Mouse (Mus musculus) MEL (cell line): ENCODE data around the gene Gtf2h5. TPM values are rescaled to one million over a fixed set of nuclear protein-coding genes. Genes with fewer than 3 reads are reported as not detected.

ENCODE experiments used
- DNase-seq: peaks from one replicate; pipeline ENCODE4 v3.0.0; 2011; ENCODE audit warnings: low read depth, low spot score
- H3K27ac ChIP-seq: 2 replicates; pipeline ENCODE4 v1.5.1; 2012; ENCODE audit warnings: low read depth, mild to moderate bottlenecking, control low read depth, low read length, moderate library complexity; ENCODE audit not compliant: control insufficient read depth
- H3K27me3 ChIP-seq, 2 experiments: fragments of 150-350 bp in 1 of 2; sonication (generic) in 1 of 2; 2 replicates each; pipeline ENCODE4 v1.6.1; 2012; ENCODE audit warnings: low read length in 2 of 2, mild to moderate bottlenecking in 2 of 2, improper control_type of control experiment in 1 of 2, moderate library complexity in 1 of 2; ENCODE audit not compliant: insufficient read depth in 2 of 2, control insufficient read depth in 1 of 2
- H3K36me3 ChIP-seq, 2 experiments: 2 replicates each; pipeline ENCODE4 v1.6.1; 2012 to 2014; ENCODE audit warnings: low read length in 2 of 2, improper control_type of control experiment in 1 of 2, inconsistent platforms in 1 of 2, mild to moderate bottlenecking in 1 of 2; ENCODE audit not compliant: insufficient read depth in 2 of 2, control insufficient read depth in 1 of 2
- H3K4me1 ChIP-seq, 2 experiments: fragments of 150-350 bp in 1 of 2; sonication (generic) in 1 of 2; 2 replicates each; pipeline ENCODE4 v1.6.1; 2012; ENCODE audit warnings: low read length in 2 of 2, improper control_type of control experiment in 1 of 2, mild to moderate bottlenecking in 1 of 2; ENCODE audit not compliant: insufficient read depth in 2 of 2, control insufficient read depth in 1 of 2
- H3K4me3 ChIP-seq, 2 experiments: fragments of 150-350 bp in 1 of 2; sonication (generic) in 1 of 2; 2 replicates each; pipeline ENCODE4 v1.5.1; 2012; ENCODE audit warnings: low read depth in 2 of 2, low read length in 2 of 2, mild to moderate bottlenecking in 2 of 2, moderate library complexity in 2 of 2, control low read depth in 1 of 2, improper control_type of control experiment in 1 of 2; ENCODE audit not compliant: control insufficient read depth in 1 of 2, insufficient read depth in 1 of 2
- H3K79me2 ChIP-seq: 2 replicates; pipeline ENCODE4 v1.6.1; 2012; ENCODE audit warnings: mild to moderate bottlenecking, low read length, moderate library complexity; ENCODE audit not compliant: control insufficient read depth, poor library complexity, insufficient read depth
- H3K9ac ChIP-seq: 2 replicates; pipeline ENCODE4 v1.6.1; 2012; ENCODE audit warnings: low read depth, mild to moderate bottlenecking, control low read depth, low read length, moderate library complexity; ENCODE audit not compliant: control insufficient read depth, poor library complexity, severe bottlenecking
- H3K9me3 ChIP-seq: fragments of 150-350 bp; sonication (generic); replicated peaks from 2 replicates; pipeline ENCODE4 v1.6.1; 2012; ENCODE audit warnings: mild to moderate bottlenecking, low read length, improper control_type of control experiment, moderate library complexity; ENCODE audit not compliant: insufficient read depth
- BHLHE40 ChIP-seq: IDR thresholded peaks from 2 replicates; pipeline ENCODE4 v1.6.1; 2012; ENCODE audit warnings: low read depth, mild to moderate bottlenecking, inconsistent platforms, low read length, improper control_type of control experiment, borderline replicate concordance
- CHD1 ChIP-seq: IDR thresholded peaks from 2 replicates; pipeline ENCODE4 v1.6.1; 2012; ENCODE audit warnings: low read depth, mild to moderate bottlenecking, inconsistent platforms, low read length, improper control_type of control experiment
- HCFC1 ChIP-seq: IDR thresholded peaks from 2 replicates; pipeline ENCODE4 v1.6.1; 2012; ENCODE audit warnings: low read depth, mild to moderate bottlenecking, inconsistent platforms, low read length, improper control_type of control experiment, moderate library complexity
- KAT2A ChIP-seq: conservative IDR thresholded peaks from 2 replicates; pipeline ENCODE4 v1.6.1; 2012; ENCODE audit warnings: low read depth, low read length, improper control_type of control experiment, inconsistent platforms
- MEF2A ChIP-seq: IDR thresholded peaks from 2 replicates; pipeline ENCODE4 v1.6.1; 2014; ENCODE audit warnings: low read depth, mild to moderate bottlenecking, inconsistent platforms, low read length, improper control_type of control experiment; ENCODE audit not compliant: poor library complexity, insufficient replicate concordance, severe bottlenecking; ENCODE audit errors: extremely low read depth
- MXI1 ChIP-seq: IDR thresholded peaks from 2 replicates; pipeline ENCODE4 v1.6.1; 2011; ENCODE audit warnings: mild to moderate bottlenecking, low read depth, low read length, improper control_type of control experiment
- NRF1 ChIP-seq: IDR thresholded peaks from 2 replicates; pipeline ENCODE4 v1.6.1; 2014; ENCODE audit warnings: low read depth, mild to moderate bottlenecking, inconsistent platforms, low read length, improper control_type of control experiment, moderate library complexity; ENCODE audit not compliant: poor library complexity, insufficient read depth, severe bottlenecking
- POLR2AphosphoS2 ChIP-seq: IDR thresholded peaks from 2 replicates; pipeline ENCODE4 v1.6.1; 2011; ENCODE audit warnings: low read length, improper control_type of control experiment
- RCOR1 ChIP-seq: IDR thresholded peaks from 2 replicates; pipeline ENCODE4 v1.6.1; 2012; ENCODE audit warnings: low read depth, mild to moderate bottlenecking, inconsistent platforms, low read length, improper control_type of control experiment
- SIN3A ChIP-seq: IDR thresholded peaks from 2 replicates; pipeline ENCODE4 v1.6.1; 2012; ENCODE audit warnings: low read length, improper control_type of control experiment, inconsistent platforms
- SMC3 ChIP-seq: IDR thresholded peaks from 2 replicates; pipeline ENCODE4 v1.6.1; 2011; ENCODE audit warnings: low read depth, low read length, improper control_type of control experiment
- TCF12 ChIP-seq: IDR thresholded peaks from 2 replicates; pipeline ENCODE4 v1.6.1; 2014; ENCODE audit warnings: low read depth, mild to moderate bottlenecking, inconsistent platforms, low read length, improper control_type of control experiment, moderate library complexity
- polyA plus RNA-seq, 2 experiments: library from polyadenylated mRNA; stranded (reverse) in 1 of 2; unstranded in 1 of 2; fragments of >175 nt in 1 of 2; fragments of >200 nt in 1 of 2; gene quantifications; 2 replicates each; pipeline versions ENCODE4 v1.2.1 to v1.2.4; 2012; ENCODE audit warnings: low replicate concordance in 2 of 2, low read depth in 1 of 2; ENCODE audit not compliant: insufficient read length in 2 of 2, insufficient read depth in 1 of 2, missing spikeins in 1 of 2
- total RNA-seq: library from RNA; depleted of rRNA; stranded (reverse); fragments of 300-350 nt; gene quantifications from 2 replicates; pipeline ENCODE4 v1.2.3, GENCODE M21; 2012

Gene Gtf2h5
- total and polyA plus RNA-seq, 3 experiments, result 78.3 to 90.9 TPM; not detected in 1

- Histone ChIP-seq H3K27me3 (no peaks in the 10 kb centered on the region), H3K4me3 (no peak overlapping the region), H3K36me3 (no peaks in the 10 kb centered on the region), H3K4me1 (no peaks in the 10 kb centered on the region), H3K27ac (no peak overlapping the region), H3K9me3 (no peaks in the 10 kb centered on the region), H3K79me2 (no peaks in the 10 kb centered on the region), H3K9ac (no peak overlapping the region)
- DNase-seq, result no peak
- TF ChIP-seq BHLHE40, result no peak
- TF ChIP-seq NRF1, result no peak
- no peak for TF ChIP-seq KAT2A
- TF ChIP-seq MEF2A, result no peak
- TF ChIP-seq SIN3A, result no peak
These were observed 34.1 kb downstream of the Gtf2h5 start for GRCm38 (mm10) chr17:6113653-6114052.

GRCm38 (mm10) chr17:6115085-6115484 lies 35.5 kb downstream of the Gtf2h5 start:
- H3K9me3 ChIP-seq, result no peaks in the 10 kb centered on the region
- no peak overlapping the region for H3K9ac ChIP-seq
- no peak overlapping the region for H3K27ac ChIP-seq
- no peaks in the 10 kb centered on the region for H3K36me3 ChIP-seq
- TF ChIP-seq MXI1, result no peak
- TF ChIP-seq POLR2AphosphoS2, result no peak
- TF ChIP-seq TCF12, result no peak
- no peak for TF ChIP-seq HCFC1
- TF ChIP-seq MEF2A, result no peak
- no peaks in the 10 kb centered on the region for H3K4me1 ChIP-seq
- no peak overlapping the region for H3K4me3 ChIP-seq
- DNase-seq, result no peak
- H3K27me3 ChIP-seq, result no peaks in the 10 kb centered on the region
- H3K79me2 ChIP-seq, result no peaks in the 10 kb centered on the region

- no peaks in the 10 kb centered on the region; a peak in 1 of 4 replicates for H3K36me3 ChIP-seq
- no peak for DNase-seq
- no peak overlapping the region for H3K4me3 ChIP-seq
- no peaks in the 10 kb centered on the region for H3K9me3 ChIP-seq
- no peak overlapping the region for H3K27ac ChIP-seq
- no peaks in the 10 kb centered on the region for H3K79me2 ChIP-seq
- H3K27me3 ChIP-seq, result no peaks in the 10 kb centered on the region
- no peak overlapping the region for H3K9ac ChIP-seq
- no peaks in the 10 kb centered on the region for H3K4me1 ChIP-seq
- no peak for TF ChIP-seq CHD1
- TF ChIP-seq SMC3, result no peak
- TF ChIP-seq RCOR1, result no peak
These were observed 37.7 kb downstream of the Gtf2h5 start for GRCm38 (mm10) chr17:6117148-6117725.
